Mouse (Mus musculus) lung, postnatal 14 days (tissue): ENCODE measurements at regions not wholly inside any gene's neighbourhood (a gene's known extent, or its start where the extent isn't known, plus 50 kb on each side); places are given as distances from the start of the nearest gene placed in this dataset.
A peak's percentile ranks its signal among the peaks of the same experiment; 100 is the strongest.

Experiments
- DNase-seq: peaks from one replicate; pipeline ENCODE4 v3.0.0; 2021

DNA sequence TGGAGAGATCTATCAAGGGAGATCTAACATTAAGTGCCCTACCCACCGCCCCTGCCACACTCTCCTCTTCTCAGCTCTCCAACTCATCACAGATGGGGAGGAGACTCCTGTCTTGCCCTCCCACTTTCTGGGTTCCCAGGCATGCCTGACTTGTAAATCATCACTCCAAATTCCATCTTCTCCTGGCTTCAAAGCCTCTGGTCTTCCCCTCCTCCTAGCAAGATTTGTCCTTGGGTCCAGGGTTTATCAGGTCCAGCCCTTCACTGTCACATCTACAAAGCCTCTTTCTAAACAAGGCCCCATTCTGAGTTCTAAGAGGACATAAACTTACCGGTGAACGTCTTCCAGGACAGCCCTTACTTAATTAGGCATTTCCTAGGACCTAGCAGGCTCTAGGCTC, 73.3 kb upstream of the Col5a1 start:
- no peak for DNase-seq

DNA sequence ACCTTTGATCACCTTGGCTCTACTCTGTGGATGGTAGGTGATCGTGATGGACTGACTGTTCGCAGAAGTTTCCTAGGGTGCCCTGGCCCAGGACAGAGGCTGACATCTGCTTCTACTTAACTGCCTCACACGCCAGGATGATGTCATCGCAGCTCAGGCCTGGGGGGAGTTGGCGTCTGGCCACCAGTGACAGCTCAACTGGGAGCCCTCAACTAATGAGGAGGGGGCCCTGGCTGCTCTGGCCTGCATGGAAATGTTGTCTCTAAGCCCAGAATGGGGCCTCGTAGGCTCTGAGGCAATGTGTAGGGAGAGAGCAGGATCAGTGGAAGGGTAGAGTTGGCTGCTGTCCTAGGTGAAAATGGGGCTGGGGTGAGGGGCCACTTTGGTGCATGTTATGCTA, 72.9 kb upstream of the Col5a1 start:
- DNase-seq = peak; percentile 45

DNA sequence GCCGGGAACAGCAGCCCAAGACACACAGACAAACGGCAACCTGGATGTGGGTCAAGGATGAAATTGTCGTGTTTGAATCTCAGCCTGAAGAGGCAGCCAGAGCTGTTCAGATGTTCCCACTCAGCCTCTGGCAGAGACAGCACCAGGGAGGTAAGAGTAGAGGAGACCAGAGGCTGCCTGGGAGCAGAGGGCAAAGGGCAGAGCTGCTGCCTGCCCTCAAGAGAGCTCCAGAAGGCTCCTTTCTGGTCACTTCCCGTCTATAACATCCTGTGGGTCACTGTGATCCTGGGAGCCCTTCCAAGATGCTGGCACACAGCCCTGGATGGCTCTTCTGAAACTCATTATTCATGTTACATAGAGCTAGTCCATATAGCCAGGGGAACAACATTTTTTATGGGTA, 67.6 kb upstream of the Col5a1 start:
- DNase-seq = peak; percentile 25

DNA sequence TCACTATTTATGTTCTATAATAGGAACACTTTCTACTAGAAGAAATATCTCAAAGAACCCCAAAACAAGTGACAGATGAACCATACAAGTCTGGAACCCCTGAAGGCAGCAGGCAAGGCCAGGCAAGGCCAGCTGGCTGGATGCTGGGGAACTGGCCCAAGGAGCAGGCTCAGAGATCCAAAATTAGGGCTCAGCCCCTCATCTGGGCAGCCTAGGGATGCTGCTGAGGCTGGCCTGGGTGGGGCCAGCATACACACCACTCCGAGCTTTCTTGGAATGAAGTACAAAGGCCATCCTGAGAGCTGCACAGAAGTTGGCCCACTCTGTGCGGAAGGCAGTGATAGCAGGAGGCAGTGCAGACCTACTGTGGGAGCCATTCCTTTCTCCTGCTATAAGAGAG, 59.4 kb upstream of the Col5a1 start:
- DNase-seq = no peak

DNA sequence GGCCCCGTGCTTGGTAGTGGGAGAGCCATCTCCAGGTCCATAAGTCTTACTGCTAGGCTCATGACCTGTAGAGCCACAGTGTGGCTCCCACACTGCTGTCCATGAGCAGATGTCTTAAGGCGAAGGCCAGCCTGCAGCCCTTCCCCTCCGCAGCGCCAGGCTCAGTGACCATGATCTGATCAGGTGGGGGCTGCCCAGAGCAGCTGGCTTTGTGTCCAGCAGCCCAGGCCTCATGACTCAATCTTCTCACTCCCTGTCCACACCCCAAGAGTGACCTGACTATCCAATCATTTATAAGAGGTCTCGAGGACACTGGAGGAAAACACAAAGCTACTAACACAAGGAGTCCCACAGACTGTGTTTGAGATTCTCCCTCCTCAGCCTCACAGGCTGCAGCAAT, 58.6 kb upstream of the Col5a1 start:
- DNase-seq = no peak

DNA sequence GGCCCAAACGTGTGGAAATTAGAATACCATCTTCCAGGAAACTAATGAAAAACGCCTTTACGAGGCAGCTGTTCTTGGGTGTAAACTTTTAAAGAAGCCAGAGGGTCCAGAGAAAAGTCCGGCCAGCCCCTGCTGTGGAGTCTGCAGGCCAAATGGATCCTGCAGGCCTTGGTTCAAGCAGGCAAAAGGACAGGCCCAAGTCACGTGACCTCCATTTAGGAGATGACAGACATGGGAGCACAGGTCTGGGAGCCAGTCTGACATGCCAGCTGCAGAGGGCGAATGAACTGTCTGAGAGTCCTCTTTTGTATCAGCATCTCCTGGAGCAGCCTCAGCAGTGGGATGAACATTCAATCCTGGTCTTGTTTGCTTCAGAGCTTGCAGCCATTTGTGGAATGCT, 58.0 kb upstream of the Col5a1 start:
- DNase-seq = no peak

DNA sequence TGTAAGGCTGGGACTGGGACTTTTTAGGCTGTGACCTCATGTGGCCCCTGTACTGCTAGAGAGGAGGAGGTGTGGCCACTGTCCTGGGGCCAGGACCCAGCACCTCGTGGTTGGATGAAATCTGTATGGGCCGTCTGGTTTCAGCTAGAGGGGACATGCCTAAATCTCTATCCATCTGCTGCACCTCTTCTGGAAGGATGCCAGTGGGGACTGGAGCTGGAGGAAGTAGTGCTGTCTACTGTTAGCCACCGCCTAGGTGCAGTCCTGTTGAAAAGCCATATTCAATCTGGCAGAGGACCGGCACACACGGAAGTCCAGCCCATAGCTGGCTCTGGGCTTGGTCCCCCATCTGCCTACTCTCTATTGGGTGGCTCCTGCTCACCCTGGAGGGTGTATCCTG, 56.7 kb upstream of the Col5a1 start:
- DNase-seq = no peak

DNA sequence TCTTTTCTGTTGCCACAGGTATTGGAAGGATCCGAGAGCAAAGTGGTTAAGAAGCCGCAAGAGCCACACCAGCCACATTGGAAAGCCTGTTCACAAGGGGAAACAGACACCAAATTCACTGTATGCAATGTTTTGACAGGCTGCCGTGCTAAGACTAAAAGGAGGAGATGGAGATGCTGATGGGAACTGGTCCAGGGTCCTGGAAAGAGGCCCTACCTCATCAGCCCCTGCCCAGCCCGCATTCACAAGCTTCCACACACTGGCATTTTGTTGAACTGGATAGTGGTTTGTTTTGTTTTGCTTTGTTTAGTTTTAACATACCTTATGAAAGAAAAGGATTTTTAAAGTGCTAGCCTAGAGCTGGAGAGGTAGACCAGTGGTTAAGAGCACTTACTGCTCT, 51.3 kb upstream of the Col5a1 start:
- DNase-seq = no peak

DNA sequence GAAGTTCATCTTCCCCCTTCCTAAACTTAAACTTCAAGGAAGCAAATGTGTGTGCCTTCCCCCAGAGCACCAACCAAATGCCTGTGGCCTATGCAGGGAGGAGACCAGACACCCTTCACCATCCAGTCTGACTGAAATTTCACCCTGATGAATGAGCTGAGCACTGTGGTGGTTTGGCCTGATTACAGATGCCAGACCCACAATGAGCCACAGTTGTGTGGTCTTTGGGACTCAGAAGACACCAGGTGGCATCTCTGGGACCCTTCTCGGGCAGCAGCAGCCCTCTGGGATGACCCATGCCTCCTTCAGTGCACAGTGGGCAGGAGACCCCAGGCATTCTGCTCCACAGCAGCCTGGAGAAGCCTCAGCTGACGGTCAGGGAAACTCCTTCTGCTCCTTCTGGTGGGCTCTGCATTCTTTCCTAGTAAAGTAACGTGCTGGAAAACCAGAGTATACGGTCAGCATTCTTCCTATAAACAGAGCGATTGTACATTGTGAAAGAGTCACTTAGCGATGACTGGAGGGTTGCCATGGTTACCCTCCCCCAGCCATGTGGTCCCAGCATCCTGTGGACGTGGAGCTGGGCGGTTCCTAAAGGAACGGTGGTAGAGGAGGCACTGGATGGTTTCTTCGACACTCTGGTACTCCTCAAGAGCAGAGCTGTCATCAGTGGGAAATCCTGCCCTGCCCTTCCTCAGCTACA, 50.3 kb upstream of the Col5a1 start:
- peak; percentile 24 for DNase-seq
